Mouse (Mus musculus) left cerebral cortex, postnatal 14 days (tissue): ENCODE results near the gene Serpind1. TPM values are rescaled to one million over a fixed set of nuclear protein-coding genes. Genes with fewer than 3 reads are reported as not detected.

Source experiments
- DNase-seq, 2 experiments: peaks; one replicate each; pipeline ENCODE4 v3.0.0; 2021 to 2022; ENCODE audit warnings: low spot score in 2 of 2, mixed read lengths in 1 of 2
- intact Hi-C: fragments of 180-260 bp; cut with DNase I; formaldehyde crosslinking; loops from one replicate; pipeline ENCODE4 v1.15.1; 2025
- long read RNA-seq, 2 experiments: library from polyadenylated mRNA; stranded (forward); transcript quantifications; one replicate each; pipeline ENCODE4 v2.0.0; 2021
- total RNA-seq, 2 experiments: library from RNA; stranded (reverse); gene quantifications; 2 replicates each; pipeline ENCODE4 v1.2.3; 2021

Gene Serpind1
- 1 to 10 TPM; 1.8 TPM for total RNA-seq
- long read RNA-seq, experiment 1, partial matches to known transcripts: 7 of 7 reads
- long read RNA-seq, experiment 1, other reads (novel, unspliced or antisense): 0 of 7 reads
- long read RNA-seq, experiment 2, partial matches to known transcripts: 4 of 4 reads
- long read RNA-seq, experiment 2, other reads (novel, unspliced or antisense): 0 of 4 reads

GRCm38 (mm10) chr16:17331116-17331515 lies at the start of gene Serpind1:
Serpind1 (plus strand) TSS chr16:17331371.
- no peak for DNase-seq
- intact Hi-C loops: no loop called here

- DNase-seq: no peak
- intact Hi-C loops: no loop called here
These were observed 48.0 kb upstream of the Serpind1 start for GRCm38 (mm10) chr16:17283151-17283550.

GRCm38 (mm10) chr16:17287103-17287502 lies 44.1 kb upstream of the Serpind1 start:
- no peak for DNase-seq
- intact Hi-C loops: no loop called here

- intact Hi-C loops: no loop called here
- no peak for DNase-seq
These were observed 40.2 kb upstream of the Serpind1 start for GRCm38 (mm10) chr16:17291016-17291415.

DNA sequence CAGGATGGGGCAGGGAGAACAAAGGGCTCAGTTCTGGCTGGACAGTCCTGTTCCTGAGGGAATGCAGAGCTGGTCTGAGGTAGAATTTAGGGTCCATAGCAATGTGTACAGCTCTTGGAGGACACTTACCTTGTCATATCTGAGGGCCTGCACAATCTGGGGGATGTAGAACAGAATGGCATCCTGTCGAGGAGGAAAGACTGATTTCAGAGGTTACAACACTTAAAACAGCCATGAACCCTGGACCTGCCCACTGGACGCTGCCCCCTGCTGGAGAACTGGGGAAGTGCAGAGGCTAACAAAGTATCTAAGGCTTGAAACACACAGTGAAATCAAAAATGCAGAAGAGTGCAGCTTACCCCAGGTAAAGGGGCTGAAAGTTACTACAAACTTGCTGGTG lies 38.4 kb upstream of the Serpind1 start:
- peak; percentile 40 to 65 for DNase-seq
- intact Hi-C loops: no loop called here

GRCm38 (mm10) chr16:17300818-17301217 lies 30.4 kb upstream of the Serpind1 start:
- no peak for DNase-seq
- intact Hi-C loops: no loop called here

DNA sequence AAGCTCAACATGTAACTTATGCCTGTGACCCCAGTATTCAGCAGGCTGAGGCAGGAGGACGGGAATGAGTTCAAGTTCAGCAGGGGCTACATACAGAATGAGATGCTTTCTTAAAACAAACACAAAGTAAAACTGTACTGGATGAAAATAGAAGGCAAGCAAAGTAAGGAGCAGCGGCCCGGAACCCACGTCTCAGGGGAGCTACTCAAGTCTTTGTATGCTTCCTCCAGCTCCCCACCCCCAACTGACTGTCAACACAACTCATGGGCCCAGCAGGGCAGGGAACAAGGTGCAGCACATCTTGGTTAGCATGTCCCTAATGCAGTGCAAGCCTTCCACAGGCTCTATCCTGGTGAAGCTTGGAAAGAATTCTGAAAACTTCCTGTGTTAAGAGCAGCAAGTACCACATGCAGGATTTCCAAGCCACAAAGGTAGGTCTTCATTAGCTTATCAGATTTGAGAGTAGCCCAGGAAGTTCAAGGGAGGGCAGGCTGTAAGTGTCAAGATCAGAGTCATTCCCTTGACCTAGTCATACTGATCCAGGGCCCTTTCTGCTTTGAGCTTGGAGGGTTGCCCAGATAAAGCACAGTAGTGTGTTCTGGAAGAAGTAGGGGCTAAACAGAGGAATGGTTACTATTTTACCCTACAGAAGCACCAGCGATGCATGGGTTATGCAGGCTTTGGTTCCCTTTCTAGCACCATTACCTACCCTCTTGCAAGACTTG lies 27.5 kb upstream of the Serpind1 start:
- intact Hi-C loops: no loop called here

GRCm38 (mm10) chr16:17307461-17307860 lies 23.7 kb upstream of the Serpind1 start:
- DNase-seq: no peak
- intact Hi-C loops: no loop called here

More for the DNA sequence above, 27.5 kb upstream of the Serpind1 start:
- DNase-seq: no peak

GRCm38 (mm10) chr16:17309036-17309435 lies 22.1 kb upstream of the Serpind1 start:
- intact Hi-C loops: no loop called here

DNA sequence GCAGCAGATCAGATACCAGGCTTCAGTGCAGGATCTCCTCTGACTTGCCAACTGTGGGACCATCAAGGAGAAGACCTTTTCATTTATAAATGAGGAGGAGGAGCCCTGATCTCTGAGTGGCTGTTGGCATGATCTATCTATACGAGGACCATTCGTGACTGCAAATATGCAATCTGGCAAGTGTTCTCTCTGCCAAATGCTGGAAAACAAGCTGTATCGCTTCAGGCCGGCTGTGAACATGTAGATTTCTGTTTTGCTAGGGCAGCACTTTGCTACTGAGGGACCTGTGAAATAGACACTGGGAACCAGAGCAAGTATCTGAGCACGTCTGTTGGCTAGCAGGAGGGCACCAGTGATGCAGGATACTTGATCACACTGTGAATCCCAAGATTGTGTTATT lies 18.6 kb upstream of the Serpind1 start:
- intact Hi-C loops: no loop called here

More at GRCm38 (mm10) chr16:17309036-17309435, 22.1 kb upstream of the Serpind1 start:
- DNase-seq: no peak

GRCm38 (mm10) chr16:17316554-17316953 lies 14.6 kb upstream of the Serpind1 start:
- intact Hi-C loops: no loop called here
- DNase-seq: no peak

More for the DNA sequence above, 18.6 kb upstream of the Serpind1 start:
- no peak for DNase-seq

DNA sequence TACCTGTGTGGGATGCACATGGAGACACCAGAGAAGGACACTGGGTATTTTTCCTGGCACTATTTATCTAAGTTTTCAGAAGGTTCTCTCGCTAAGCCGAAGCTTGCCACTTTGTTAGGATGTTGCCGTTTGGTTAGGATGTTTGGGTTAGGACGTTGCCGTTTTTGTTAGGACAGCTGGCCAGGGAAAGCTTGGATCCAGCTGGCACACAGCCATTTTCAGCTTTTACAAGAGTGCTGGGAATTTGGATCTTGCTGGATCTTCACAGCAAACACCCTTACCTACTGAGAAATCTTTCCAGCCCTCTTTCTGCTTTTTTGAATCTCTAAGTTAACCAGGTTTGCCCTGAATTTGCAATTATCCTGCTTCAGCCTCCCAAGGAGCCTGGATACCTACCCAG lies 9.7 kb upstream of the Serpind1 start:
- intact Hi-C loops: no loop called here
- peak in 1 of 2 experiments; percentile 28 for DNase-seq

GRCm38 (mm10) chr16:17324745-17325144 lies 6.4 kb upstream of the Serpind1 start:
- no peak for DNase-seq
- intact Hi-C loops: no loop called here

GRCm38 (mm10) chr16:17326064-17326463 lies 5.1 kb upstream of the Serpind1 start:
- intact Hi-C loops: no loop called here
- peak in 1 of 2 experiments; percentile 30 for DNase-seq

DNA sequence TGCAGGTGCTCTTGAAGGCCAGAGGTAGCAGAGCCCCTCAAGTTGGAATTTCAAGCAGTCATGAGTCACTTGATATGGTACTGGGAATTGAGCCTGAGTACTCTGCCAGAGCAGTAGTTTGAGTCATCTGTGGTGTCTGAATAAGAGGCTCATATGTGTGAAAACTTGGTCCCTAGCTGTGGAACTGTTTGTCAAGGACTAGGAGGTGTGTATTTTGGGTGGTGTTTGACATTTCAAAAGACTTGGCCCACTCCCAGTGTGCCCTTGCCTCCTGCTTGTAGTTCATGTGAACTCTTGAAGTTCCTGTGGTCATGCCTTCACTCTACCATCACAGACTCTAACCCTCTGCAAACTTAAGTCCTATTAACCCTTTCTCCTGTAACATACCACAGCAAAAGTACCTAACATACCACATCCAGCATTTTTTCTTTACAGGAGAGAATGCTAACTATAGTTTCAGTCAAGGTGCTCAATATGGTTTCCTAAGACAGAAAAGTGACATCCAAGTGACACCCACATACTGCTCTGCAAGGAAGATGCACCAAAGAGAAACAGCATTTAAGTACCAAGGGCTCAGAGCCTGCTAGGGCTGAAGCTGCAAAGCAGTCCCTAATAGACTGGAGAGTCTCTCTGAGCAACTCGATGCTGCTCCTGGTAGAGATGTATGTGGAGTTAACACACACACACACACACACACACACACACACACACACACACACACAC lies 1.2 kb upstream of the Serpind1 start:
- peak; percentile 21 to 40 for DNase-seq
- intact Hi-C loops: no loop called here

DNA sequence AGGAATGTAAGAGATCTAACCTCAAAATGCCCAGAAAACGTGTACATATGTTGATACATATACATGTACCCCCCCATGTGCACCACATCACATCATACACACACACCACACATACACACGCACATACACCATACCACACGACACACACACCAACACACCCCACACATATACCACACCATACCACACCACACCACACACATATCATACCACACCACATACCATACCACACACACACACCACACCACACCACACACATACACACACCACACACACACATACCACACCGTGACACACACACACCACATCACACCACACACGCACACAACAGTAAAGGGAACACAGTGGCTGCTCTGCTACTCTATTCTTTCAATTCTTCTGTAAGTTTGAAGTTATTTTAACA lies 684 bp downstream of the Serpind1 start:
- DNase-seq: no peak
- intact Hi-C loops: no loop called here

DNA sequence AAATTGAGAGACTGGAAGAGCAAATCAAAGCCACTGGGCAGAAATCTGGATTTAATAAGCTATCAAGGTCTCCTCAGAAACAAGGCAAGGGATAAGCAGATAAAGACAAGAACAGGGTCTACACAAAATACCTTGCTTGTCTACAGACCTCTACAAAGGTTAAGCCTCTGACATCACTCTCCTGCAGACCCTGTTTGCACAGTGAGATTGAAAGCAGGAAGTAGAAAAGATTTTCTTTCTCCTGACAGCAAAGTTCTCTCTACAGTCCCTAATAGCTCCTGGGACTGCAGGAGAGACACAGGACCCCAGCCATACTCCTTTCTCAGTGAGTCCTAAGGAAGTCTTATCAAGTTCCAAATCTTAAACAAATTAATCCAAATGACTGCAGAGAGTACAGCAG lies 3.4 kb downstream of the Serpind1 start:
- no peak for DNase-seq
- intact Hi-C loops: no loop called here

GRCm38 (mm10) chr16:17336089-17336488 lies 4.9 kb downstream of the Serpind1 start:
- DNase-seq: no peak

DNA sequence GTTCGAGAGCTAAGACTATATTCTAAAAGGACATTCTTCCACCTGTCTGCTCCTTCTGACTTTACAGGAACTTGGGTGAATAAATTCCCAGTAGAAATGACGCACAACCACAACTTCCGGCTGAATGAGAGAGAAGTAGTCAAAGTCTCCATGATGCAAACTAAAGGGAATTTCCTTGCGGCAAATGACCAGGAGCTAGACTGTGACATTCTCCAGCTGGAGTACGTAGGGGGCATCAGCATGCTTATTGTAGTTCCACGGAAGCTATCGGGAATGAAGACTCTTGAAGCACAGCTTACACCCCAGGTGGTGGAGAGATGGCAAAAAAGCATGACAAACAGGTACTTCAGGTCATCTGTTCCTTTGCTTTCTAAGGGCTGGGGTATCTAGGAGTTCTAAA lies 8.5 kb downstream of the Serpind1 start:
- intact Hi-C loops: no loop called here
- DNase-seq: no peak

More at GRCm38 (mm10) chr16:17336089-17336488, 4.9 kb downstream of the Serpind1 start:
- intact Hi-C loops: no loop called here

DNA sequence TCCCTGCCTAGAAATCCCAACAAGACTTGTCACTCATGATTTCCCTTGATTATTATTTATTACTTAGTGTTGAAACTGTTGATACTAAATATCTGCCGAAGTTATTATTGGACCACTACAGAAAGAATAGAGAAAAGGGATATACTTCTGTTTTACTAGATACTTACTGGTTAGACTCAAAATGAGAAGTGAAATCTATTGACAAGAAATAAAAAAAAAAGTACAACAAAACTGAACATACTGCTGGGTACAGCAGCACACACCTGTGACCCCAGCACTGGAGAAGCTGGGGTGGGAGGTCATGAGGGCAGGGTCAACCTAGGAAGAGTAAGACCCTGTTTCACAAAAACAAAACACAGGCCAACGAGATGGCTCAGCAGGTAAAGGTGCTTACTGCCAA lies 9.5 kb downstream of the Serpind1 start:
- DNase-seq: no peak
- intact Hi-C loops: no loop called here
